Mouse (Mus musculus): ENCODE data around the gene Cdh15. TPM values are rescaled to one million over a fixed set of nuclear protein-coding genes. Genes with fewer than 3 reads are reported as not detected.

Gene Cdh15
- total RNA-seq, 4 experiments from 2014 or later, result 0.62 to 1.2 (median 1.1) TPM

DNA sequence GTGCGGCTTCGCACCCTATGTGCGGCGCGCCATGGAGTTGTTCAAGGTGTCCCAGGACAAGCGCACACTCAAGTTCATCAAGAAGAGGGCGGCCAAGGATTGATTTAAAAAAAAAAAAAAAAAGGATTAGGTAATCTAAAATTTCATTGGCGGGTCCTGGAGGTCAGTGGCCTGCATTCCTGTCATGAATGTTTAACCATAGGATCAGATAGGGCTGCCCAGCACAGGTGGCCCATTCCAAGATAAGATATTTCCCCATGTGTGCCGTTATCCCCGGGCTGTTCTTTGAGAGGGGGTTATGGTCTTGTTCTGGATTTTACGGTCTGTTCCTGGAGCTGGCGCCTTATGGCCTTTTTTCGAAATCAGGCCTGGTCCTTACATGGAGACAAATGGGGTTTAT lies 11.1 kb upstream of the Cdh15 start:
- no peak for DNase-seq (ENCODE audit: low spot score in 2 of 2)

DNA sequence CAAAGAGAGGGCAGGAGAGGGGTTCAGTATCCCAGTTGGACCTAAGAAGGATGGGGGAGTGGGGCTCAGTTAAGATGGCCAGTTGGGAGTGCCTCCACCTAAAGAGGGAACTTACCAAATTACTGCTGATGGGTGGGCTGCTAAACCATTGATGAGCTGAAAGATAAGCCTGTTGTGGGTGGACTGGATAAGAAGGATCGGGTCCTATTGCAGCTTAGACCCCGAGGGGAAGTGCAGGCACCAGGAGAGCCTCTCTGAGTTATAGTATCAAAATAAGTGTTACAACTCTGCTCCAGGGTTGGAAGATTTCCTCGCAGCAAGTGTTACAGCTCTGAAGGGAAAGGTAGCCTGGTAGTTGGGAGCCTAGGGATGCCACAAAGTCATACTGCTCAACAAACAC lies 3.6 kb upstream of the Cdh15 start:
- no peak for DNase-seq (ENCODE audit: low spot score in 2 of 2)

DNA sequence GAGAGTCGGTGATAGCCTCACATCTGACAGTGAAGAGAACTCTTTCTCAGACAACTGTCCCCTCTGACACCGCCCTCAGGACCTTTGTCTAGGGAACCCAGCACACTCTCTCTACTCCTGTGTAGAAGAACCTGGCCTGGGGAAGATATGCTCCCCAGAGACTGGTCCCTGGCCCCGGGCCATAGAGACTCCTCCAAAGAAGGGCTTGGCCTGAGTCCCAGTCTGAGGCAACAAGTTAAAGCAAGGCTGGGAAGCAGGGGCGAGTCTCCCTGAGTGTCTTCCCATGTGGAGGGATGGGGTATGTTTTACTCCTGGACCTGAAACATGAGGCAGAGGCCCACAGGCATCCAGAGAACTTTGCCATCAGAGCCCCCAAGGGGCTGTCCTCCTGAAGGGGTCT lies 2.1 kb upstream of the Cdh15 start:
- DNase-seq (ENCODE audit: low spot score in 2 of 2), result no peak

DNA sequence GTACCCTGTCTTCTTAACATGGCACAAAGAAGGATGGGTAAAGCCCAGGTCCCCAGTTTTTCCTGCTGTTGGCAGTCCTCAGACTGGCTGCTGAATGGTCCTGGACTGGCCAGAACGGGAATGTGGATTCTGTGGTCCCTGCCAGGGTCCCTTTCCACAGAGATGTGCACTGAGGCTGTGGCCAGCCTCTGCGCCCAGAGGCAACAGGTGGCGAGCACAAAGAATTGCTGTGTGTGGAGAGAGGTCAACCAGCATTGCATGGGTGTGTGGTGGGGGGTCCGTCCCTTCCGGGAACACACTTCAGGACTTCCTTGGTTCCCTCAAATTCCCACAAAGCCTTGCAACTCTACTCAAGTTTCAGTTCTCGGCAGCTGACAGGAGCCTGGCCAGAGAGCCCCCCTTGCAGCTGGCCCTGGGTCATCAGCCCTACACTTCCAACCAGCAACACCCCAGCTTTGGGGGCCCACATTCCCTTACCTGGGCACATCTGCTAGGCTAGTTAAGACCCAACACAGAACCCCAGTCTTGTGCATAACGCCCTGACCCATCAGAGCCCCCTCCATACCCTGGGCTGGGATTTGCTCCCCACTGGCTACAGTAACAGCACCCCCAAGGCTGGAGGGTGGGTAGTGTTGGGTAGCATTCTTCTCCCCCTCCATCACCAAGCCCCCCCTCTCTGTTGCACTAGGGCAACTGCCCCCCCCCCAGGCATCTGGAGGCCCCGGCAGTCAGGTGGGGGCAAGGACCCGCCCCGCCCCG lies 1.6 kb downstream of the Cdh15 start:
- DNase-seq (ENCODE audit: low spot score in 2 of 2), result no peak

DNA sequence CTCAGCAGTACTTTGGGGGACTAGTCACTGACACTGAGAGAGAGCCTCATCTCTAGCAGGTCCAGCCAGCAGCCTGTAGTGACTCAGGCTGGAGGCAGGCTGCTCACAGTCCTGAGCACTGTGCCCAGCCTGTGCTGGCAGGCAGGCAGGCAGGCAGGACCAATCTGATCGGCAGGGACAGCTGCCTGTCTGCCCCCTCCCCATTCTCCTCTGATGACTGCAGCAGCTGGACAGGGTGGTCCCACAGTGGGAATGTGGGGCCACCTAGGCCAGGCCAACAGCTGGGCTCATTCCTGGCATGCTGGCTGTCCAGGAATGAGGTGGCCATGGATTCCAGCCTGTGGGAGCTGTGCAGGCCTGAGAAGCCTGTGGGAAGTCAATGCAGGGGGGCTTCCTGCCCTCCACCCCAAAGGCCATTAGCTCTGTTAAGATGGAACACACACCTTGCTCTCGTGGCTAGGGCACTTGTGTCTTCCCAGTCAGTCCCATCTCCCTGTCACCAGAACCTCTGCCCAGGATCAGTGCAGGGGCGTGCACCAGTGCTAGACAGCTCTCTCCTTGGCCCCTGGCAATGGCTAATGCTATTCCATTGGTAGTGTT lies 3.0 kb downstream of the Cdh15 start:
- DNase-seq (ENCODE audit: low spot score in 2 of 2), result no peak

DNA sequence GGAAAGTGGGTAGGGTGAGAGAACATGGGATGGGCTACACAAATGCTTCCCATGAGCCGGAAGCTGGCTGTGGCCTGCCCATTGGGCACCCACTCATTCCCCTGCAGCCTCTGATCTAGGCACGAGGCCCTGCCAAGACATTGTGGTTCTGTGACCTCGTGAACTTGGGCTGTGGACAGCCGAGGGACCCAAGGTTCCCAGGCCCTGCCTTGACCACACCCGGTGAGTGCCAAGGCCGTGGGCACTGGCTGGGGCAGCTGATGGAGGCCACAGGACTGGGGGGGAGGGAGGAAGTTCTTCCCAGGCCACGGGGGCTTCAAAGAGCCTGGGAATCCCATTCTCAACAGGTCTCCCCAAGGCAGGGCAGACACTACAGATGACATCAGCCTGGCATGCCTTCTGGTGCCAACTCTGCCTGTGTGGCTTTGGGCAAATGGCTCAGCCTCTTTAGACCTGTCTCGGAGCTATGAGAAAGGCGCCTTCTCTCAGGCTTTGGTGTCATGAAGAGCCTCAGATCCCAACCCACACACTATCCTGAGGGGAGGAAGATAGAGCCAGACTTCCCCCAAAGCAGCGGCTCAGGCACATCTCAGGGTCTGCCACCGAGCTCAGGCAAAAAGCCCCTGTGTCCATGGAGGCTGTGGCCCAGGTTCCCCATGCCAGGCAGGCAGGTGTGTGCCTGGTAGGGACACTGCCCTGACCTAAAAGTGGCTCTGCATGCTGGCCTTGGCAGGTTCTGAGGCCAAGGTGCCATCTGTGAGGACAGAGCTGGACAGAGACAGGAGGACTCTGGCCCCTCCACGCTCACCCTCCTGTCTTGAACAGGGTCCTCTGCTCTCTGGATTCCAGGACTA lies 4.2 kb downstream of the Cdh15 start:
- no peak for DNase-seq (ENCODE audit: low spot score in 2 of 2)

DNA sequence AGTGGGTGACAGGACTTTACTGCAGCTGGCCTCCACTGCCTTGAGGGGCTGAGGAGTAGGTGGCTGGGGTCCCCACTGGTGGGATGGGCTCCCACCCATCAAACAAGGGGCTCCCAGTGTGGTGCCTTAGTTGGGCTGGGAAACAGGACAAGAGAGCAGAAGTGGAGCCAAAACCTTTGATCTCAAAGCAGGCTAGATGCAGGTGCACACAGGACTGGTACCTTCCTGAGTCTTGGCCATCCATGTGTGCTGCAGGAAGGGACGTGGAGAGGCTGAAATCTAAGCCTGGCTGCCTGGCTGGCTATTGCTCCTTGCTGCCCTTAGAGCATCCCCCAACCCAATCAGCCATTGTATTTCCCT lies 4.8 kb downstream of the Cdh15 start:
- no peak for DNase-seq (ENCODE audit: low spot score in 2 of 2)

DNA sequence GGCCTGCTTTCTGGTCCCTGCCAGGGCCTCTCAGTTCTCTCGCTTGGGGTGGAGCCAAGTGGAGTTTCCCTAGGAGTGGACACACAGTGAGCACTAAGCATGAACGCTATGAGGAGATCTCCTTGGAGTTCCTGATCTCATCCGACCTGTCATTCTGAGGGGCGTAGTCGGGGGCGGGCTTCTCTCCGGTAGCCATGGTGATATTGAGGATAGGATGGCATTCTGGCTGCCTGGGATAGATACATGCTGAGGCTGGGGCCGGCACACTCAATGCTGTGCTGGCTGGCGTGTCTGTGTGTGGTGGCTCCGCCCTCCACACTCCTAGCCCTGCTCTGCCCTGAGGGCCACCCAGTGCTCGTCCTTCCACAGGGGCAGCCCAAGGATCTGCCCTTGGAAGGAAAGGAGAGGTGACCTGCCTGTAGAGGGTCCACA lies 5.6 kb downstream of the Cdh15 start:
- DNase-seq (ENCODE audit: low spot score in 2 of 2), result no peak

DNA sequence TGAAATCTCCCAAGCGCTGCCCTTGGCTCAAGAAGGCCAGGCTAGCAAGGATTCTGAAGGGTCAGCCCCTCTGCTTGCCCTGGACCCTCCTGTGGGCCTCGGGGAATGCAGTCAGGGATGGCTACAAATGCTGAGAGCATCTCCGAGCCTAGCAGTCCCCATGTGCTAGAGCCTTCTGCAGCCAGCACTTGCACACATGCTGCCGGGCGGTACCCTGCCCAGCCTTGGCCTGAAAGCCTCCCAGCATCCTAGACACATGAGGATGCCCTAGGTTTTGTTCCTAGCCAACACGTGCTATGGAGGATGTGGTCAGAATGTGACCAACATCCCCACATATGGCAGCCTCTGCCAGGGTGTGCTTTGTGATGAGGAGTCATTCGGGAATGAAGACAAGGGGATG lies 6.6 kb downstream of the Cdh15 start:
- DNase-seq (ENCODE audit: low spot score in 2 of 2), result no peak

DNA sequence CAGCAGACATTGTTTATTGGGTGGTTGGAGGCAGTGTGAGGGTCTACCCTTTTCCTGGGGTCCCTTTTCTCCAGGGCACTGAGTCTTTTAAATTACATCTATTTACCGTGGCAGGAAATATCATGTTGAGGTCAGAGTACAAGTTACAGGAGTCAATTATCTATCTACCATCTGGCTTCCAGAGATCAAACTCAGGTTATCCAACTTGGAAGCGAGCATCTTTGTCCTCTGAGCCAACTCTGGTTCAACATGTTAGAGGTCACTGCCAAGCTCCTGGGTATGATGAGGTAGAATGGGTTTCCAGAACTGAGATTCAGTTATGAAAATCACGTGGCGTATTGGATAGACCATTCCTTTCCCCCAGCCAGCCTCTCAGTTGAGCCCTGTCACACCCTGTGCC lies 7.4 kb downstream of the Cdh15 start:
- DNase-seq (ENCODE audit: low spot score in 2 of 2), result no peak

DNA sequence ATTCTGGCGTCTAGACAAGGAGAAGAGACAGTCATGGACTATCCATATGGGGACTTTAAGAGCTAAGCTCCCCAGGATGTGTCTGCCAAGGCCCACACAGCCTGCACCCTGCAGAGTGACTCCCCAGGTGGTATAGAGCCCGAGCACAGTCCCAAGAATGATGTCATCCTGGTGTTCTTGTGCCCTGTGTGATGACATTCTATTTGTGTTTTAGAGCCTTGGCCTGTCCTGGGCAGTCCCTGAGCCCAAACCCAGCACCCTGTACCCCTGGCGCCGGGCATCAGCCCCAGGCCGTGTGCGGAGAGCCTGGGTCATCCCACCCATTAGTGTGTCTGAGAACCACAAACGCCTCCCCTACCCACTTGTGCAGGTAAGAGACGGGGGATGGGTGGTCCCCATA lies 8.5 kb downstream of the Cdh15 start:
- no peak for DNase-seq (ENCODE audit: low spot score in 2 of 2)

DNA sequence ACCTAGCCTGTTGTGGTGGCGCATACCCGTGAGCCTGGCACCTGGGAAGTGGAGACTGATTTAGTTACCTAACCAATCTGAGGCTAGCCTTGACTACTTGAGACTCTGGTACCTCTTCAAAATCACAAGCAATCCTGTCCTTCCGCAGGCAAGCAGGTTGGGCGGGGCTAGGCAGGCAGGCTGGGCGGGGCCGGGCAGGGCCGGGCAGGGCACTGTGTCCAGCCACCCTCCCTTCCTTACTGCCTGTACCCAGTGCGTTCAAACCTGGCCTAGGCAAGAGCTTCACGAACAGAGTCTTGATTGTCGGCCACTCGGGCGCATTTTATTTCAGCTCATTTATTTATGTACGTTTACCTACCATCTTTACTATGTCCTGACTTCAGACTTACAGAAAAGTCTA lies 12.1 kb downstream of the Cdh15 start:
- no peak for DNase-seq (ENCODE audit: low spot score in 2 of 2)

DNA sequence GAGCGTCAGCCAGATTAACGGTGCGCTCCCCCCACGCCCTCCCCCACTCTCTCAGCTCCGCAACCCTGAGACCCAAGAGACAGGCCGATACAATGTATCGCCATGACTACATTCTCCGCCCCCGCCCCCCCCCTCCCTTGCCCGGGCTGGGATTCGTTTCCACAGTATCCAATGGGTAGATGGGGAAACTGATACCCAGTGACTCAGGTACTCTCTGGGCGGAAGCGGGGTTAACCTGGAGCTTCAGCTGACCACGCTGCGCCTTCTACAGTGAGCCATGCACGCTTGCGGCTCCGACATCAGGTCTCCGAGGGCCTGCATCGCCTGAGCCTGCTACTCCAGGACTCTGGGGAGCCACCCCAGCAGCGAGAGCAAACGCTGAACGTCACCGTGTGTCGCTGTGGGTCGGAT lies 17.0 kb downstream of the Cdh15 start:
- DNase-seq (ENCODE audit: low spot score in 2 of 2), result no peak

DNA sequence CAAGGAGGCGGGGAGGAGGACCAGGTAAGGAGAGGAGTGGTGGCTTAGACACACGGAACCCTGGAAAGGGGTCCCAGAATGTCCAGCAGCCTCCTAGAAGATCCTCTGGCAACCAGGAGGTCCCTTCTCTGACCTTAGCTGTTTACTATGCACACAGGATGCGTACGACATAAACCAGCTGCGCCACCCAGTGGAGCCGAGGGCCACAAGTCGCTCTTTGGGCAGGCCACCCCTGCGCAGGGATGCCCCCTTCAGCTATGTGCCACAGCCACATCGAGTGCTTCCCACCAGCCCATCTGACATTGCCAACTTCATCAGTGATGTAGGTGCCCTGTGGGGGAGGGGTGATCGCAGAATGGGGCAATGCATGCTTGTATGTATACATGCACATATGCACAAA lies 17.7 kb downstream of the Cdh15 start:
- DNase-seq (ENCODE audit: low spot score in 2 of 2), result no peak

DNA sequence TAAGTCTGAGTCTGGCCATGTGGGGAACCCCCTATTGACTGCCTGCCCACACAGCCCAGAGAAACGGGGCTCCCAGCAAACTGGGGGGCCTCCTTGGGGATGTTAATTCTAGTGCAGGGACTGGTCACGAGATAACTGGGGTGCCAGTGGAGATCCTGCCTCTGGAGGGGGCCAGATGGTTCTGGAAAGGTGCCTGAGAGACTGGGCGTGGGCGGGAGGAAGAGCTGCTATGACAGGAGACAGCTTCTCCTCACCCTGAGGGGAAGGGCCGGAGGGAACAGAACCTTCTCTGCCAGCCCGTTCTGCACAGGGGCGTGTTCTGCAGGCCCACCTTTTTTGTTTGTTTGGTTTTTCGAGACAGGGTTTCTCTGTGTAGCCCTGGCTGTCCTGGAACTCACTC lies 18.5 kb downstream of the Cdh15 start:
- DNase-seq (ENCODE audit: low spot score in 2 of 2), result no peak

DNA sequence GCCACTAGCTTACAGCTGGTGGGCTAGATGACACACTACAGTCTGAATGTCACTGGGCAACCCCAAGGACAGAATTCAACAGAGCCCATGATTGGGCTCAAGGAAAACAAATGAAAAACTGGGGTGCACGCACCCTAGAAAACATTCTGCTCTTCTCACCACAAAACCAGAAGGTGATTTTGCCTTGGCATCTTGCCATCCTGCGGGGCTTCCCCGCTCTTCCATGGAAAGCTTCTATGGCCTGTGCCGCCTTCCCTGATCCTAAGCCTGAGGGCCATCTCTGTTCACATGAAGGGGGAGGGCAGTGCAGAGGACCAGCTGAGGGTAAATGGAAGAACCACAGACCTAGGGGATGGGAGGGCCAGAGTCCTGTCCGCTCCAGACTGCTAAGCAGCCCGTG lies 20.2 kb downstream of the Cdh15 start:
- no peak for DNase-seq (ENCODE audit: low spot score in 2 of 2)

DNA sequence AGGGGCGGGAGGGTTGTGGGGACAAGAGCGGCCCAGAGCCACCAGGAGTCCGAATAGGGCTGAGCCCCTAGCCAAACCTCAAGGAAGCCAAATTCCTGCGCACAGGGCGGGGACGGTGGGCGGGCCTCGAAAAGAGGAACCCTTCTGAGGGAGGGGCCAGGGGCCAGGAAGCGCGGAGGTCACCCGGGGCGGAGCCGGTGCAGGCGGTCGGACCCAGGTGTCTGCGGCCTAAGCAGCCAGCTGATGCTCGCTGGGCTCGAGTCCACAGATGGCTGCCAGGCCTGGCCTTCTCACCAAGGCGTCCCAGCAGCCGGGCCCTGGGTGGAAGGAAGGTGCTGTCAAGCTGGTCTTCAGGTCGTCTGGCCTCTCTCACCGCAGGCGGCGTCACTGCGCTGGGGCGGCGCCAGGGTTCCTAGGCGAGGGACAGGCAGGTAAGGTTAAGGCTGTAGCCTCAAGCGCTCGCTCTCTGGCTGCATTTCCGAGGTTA lies 22.7 kb downstream of the Cdh15 start:
- no peak for DNase-seq (ENCODE audit: low spot score in 2 of 2)

DNA sequence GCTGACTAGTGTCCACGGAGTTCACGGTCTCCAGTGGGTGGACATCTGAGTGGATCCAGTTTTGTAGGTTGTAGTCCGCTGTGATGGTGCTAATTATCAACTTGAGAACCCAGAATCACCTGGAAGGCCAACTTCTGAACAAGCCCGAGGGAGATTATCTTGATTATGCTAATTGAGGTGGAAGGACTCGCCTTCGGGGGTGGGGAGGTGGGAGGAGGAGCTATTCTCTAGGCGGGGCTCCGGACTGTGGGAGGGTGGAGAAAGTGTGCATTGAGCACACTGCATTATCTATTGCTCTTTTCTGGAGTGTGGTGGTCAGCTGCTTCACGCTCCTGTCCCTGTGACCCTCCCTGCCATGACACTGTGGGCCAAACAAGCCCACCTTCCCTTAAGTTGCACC lies 23.9 kb downstream of the Cdh15 start:
- no peak for DNase-seq (ENCODE audit: low spot score in 2 of 2)

DNA sequence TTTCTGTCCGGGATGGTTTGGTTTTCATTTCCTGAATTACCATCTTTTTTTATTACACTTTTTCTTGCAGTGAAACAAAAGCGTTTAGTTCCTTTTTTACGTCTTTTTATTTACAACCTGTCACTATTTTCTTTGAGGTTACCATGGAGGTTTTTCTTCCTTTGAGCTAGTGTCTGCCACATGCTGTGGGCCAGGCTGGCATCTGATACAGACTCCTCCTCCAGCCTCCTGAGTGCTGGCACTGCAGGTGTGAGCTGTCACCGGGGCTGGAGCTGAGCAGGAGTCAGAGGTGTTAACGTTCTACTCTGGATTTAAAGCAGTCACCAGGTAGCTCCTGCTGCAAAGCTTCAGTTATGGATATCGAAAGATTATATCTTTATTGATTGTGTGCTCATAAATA lies 25.4 kb downstream of the Cdh15 start:
- no peak for DNase-seq (ENCODE audit: low spot score in 2 of 2)

DNA sequence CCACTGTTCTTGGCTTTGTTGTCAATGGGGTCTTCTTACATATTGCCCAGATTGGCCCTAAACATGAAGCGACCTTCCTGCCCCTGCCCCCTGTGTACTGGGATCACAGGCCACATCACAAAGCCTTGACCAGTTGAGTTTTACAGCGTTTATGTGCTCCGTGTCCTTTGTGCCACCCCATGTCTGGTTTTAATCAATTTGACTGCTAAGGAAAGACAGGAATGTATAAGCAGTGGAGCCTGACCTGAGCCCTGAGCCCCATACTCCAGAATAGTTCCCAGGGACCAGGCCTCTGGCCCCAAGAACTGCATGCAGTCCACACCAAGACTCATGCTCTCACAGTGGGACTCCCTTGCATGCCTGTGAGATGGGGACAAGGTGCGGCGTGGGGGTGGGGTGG lies 27.4 kb downstream of the Cdh15 start:
- no peak for DNase-seq (ENCODE audit: low spot score in 2 of 2)

DNA sequence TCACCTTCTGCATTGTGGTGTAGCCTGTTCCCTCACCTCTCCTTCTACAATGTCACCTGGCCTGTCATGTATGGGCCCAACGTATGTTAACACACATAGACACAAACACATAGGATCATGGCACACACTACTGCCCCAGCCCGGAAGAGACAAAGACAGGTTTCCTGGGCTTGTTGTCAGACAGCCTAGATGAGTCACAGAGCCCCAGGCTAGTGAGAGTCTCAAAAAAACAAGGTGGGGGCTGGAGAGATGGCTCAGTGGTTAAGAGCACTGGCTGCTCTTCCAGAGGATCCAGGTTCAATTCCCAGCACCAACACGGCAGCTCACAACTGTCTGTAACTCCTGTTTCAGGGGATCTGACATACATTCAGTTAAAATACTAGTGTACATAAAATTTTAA lies 30.5 kb downstream of the Cdh15 start:
- no peak for DNase-seq (ENCODE audit: low spot score in 2 of 2)

DNA sequence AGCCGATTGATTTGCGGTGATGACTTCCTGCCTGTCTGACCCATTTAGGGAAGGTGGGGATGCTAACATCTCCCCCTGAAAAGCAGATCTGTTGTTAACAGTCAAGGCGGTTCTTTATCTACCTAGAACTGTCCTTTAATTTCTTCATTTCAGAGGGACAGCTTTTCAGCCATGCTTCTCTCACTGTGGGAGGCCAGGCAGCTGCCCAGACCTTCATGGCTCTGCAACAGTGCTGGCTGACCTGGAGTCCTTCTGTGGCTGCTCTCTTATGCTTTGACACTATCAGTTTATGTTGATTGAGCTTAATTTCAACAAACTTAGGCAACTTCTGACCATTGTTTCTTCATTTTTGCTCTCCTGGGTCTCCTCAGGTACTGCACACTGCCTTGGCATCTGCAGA lies 32.5 kb downstream of the Cdh15 start:
- no peak for DNase-seq (ENCODE audit: low spot score in 2 of 2)
